Mouse (Mus musculus) myocyte (in vitro differentiated cells): ENCODE data around the gene Cd276. TPM values are rescaled to one million over a fixed set of nuclear protein-coding genes. Genes with fewer than 3 reads are reported as not detected.

Experiments
- H3K27me3 ChIP-seq: one replicate; pipeline ENCODE4 v1.6.1; 2011; ENCODE audit not compliant: control insufficient read depth, insufficient read depth, insufficient read length
- H3K36me3 ChIP-seq: one replicate; pipeline ENCODE4 v1.6.1; 2011; ENCODE audit not compliant: control insufficient read depth, insufficient read depth
- H3K4me2 ChIP-seq: one replicate; pipeline ENCODE4 v1.6.1; 2011; ENCODE audit warnings: low read depth, control low read depth
- H3K4me3 ChIP-seq: one replicate; pipeline ENCODE4 v1.5.1; 2011; ENCODE audit warnings: mild to moderate bottlenecking, control low read depth, moderate library complexity
- H3K79me2 ChIP-seq: one replicate; pipeline ENCODE4 v1.6.1; 2011; ENCODE audit not compliant: control insufficient read depth, insufficient read depth
- H3ac ChIP-seq: one replicate; pipeline ENCODE4 v1.6.1; 2011; ENCODE audit not compliant: control insufficient read depth, insufficient read length
- CEBPB ChIP-seq: IDR thresholded peaks from 2 replicates; pipeline ENCODE4 v1.6.1; 2011; ENCODE audit warnings: mild to moderate bottlenecking, moderate library complexity; ENCODE audit not compliant: poor library complexity, insufficient read depth, severe bottlenecking
- E2F4 ChIP-seq: IDR thresholded peaks from one replicate; pipeline ENCODE4 v1.6.1; 2011; ENCODE audit warnings: mild to moderate bottlenecking, control low read depth, moderate library complexity; ENCODE audit not compliant: insufficient read depth
- MAX ChIP-seq: IDR thresholded peaks from one replicate; pipeline ENCODE4 v1.6.1; 2011; ENCODE audit warnings: low read depth, mild to moderate bottlenecking, control low read depth
- MYOD1 ChIP-seq, 3 experiments: IDR thresholded peaks; one replicate each; pipeline ENCODE4 v1.6.1; 2011; ENCODE audit warnings: control low read depth in 2 of 3, low read depth in 2 of 3, mild to moderate bottlenecking in 2 of 3, moderate library complexity in 1 of 3; ENCODE audit not compliant: insufficient read length in 2 of 3, control insufficient read depth in 1 of 3
- MYOG ChIP-seq, 3 experiments: IDR thresholded peaks; one replicate each; pipeline ENCODE4 v1.6.1; 2011; ENCODE audit warnings: control low read depth in 2 of 3, low read depth in 2 of 3, mild to moderate bottlenecking in 2 of 3; ENCODE audit not compliant: insufficient read length in 2 of 3, control insufficient read depth in 1 of 3, insufficient read depth in 1 of 3
- POLR2A ChIP-seq: IDR thresholded peaks from one replicate; pipeline ENCODE4 v1.6.1; 2011; ENCODE audit warnings: low read depth, mild to moderate bottlenecking, control low read depth, moderate library complexity; ENCODE audit not compliant: insufficient read length
- POLR2AphosphoS2 ChIP-seq: IDR thresholded peaks from one replicate; pipeline ENCODE4 v1.6.1; 2011; ENCODE audit warnings: low read depth, control low read depth; ENCODE audit not compliant: insufficient read length
- REST ChIP-seq: IDR thresholded peaks from one replicate; pipeline ENCODE4 v1.6.1; 2011; ENCODE audit warnings: mild to moderate bottlenecking, control low read depth, moderate library complexity; ENCODE audit not compliant: insufficient read depth, insufficient read length
- SRF ChIP-seq: IDR thresholded peaks from one replicate; pipeline ENCODE4 v1.6.1; 2011; ENCODE audit warnings: low read depth; ENCODE audit not compliant: control insufficient read depth, insufficient read length
- TCF12 ChIP-seq: IDR thresholded peaks from one replicate; pipeline ENCODE4 v1.6.1; 2011; ENCODE audit warnings: mild to moderate bottlenecking, control low read depth; ENCODE audit not compliant: poor library complexity, insufficient read depth, severe bottlenecking
- TCF3 ChIP-seq: IDR thresholded peaks from one replicate; pipeline ENCODE4 v1.6.1; 2011; ENCODE audit warnings: low read depth, control low read depth; ENCODE audit not compliant: insufficient read length
- USF1 ChIP-seq: IDR thresholded peaks from one replicate; pipeline ENCODE4 v1.6.1; 2011; ENCODE audit warnings: low read depth, mild to moderate bottlenecking, control low read depth, moderate library complexity
- polyA plus RNA-seq: library from polyadenylated mRNA; unstranded; fragments of >200 nt; fragmentation: generic; extraction: Trizol; gene quantifications from one replicate; pipeline ENCODE4 v1.2.1, GENCODE M21; 2012; ENCODE audit warnings: missing spikeins

The Cd276 gene
- polyA plus RNA-seq, 1 experiment: 49.5 TPM

GRCm38 (mm10) chr9:58510452-58510851 lies 44.8 kb downstream of the Cd276 start:
- Histone ChIP-seq H3K4me2 (no peak overlapping the region), H3K79me2 (no peaks in the 10 kb centered on the region), H3K27me3 (no peaks in the 10 kb centered on the region), H3K36me3 (no peaks in the 10 kb centered on the region), H3K4me3 (no peak overlapping the region), H3ac (no peak overlapping the region)
- TF ChIP-seq MYOD1 (IDR thresholded peaks at IDR 0.05; ENCODE audit: control insufficient read depth in 1 of 3, insufficient read length in 2 of 3, low read depth in 2 of 3) (no peak), TCF3 (no peak), USF1 (no peak), CEBPB (no peak), SRF (no peak), TCF12 (no peak), POLR2AphosphoS2 (no peak), MYOG (IDR thresholded peaks at IDR 0.05; ENCODE audit: control insufficient read depth in 1 of 3, insufficient read depth in 1 of 3, insufficient read length in 2 of 3, low read depth in 2 of 3) (no peak), POLR2A (no peak), MAX (no peak), E2F4 (no peak), REST (no peak)

- H3K79me2 ChIP-seq: no peaks in the 10 kb centered on the region
- H3K4me3 ChIP-seq: no peak overlapping the region
- no peaks in the 10 kb centered on the region for H3K36me3 ChIP-seq
- H3ac ChIP-seq: no peak overlapping the region
- H3K4me2 ChIP-seq: no peak overlapping the region
- TF ChIP-seq REST (no peak), TCF3 (no peak), E2F4 (no peak), TCF12 (no peak), MYOD1 (IDR thresholded peaks at IDR 0.05; ENCODE audit: control insufficient read depth in 1 of 3, insufficient read length in 2 of 3, low read depth in 2 of 3) (no peak), CEBPB (no peak), USF1 (no peak), MAX (no peak), POLR2A (no peak), MYOG (IDR thresholded peaks at IDR 0.05; ENCODE audit: control insufficient read depth in 1 of 3, insufficient read depth in 1 of 3, insufficient read length in 2 of 3, low read depth in 2 of 3) (no peak), POLR2AphosphoS2 (no peak), SRF (no peak)
- no peaks in the 10 kb centered on the region for H3K27me3 ChIP-seq
Observed at GRCm38 (mm10) chr9:58507216-58508005, 47.8 kb downstream of the Cd276 start.

GRCm38 (mm10) chr9:58500946-58501345 lies 54.3 kb downstream of the Cd276 start:
- H3K4me2 ChIP-seq: peak overlapping the region; percentile 0
- H3ac ChIP-seq: no peak overlapping the region
- no peaks in the 10 kb centered on the region for H3K27me3 ChIP-seq
- no peak overlapping the region for H3K4me3 ChIP-seq
- TF ChIP-seq REST (no peak), POLR2A (no peak), MYOD1 (IDR thresholded peaks at IDR 0.05; ENCODE audit: control insufficient read depth in 1 of 3, insufficient read length in 2 of 3, low read depth in 2 of 3) (peak in 2 of 3 experiments; percentile 66 to 80), MYOG (IDR thresholded peaks at IDR 0.05; ENCODE audit: control insufficient read depth in 1 of 3, insufficient read depth in 1 of 3, insufficient read length in 2 of 3, low read depth in 2 of 3) (peak in 2 of 3 experiments; percentile 50 to 60), MAX (no peak), E2F4 (no peak), TCF12 (no peak), POLR2AphosphoS2 (peak; percentile 40)
- peaks cover 3% of the 10 kb centered on the region for H3K36me3 ChIP-seq
- no peaks in the 10 kb centered on the region for H3K79me2 ChIP-seq

- Histone ChIP-seq H3K36me3 (peaks cover 3% of the 10 kb centered on the region), H3ac (no peak overlapping the region), H3K4me2 (peak overlapping the region; percentile 50), H3K27me3 (no peaks in the 10 kb centered on the region), H3K79me2 (no peaks in the 10 kb centered on the region), H3K4me3 (no peak overlapping the region)
- peak; percentile 69 to 97 (median 87) for TF ChIP-seq MYOD1 (IDR thresholded peaks at IDR 0.05; ENCODE audit: control insufficient read depth in 1 of 3, insufficient read length in 2 of 3, low read depth in 2 of 3)
- TF ChIP-seq MYOG (IDR thresholded peaks at IDR 0.05; ENCODE audit: control insufficient read depth in 1 of 3, insufficient read depth in 1 of 3, insufficient read length in 2 of 3, low read depth in 2 of 3): peak in 2 of 3 experiments; percentile 72 to 90
- TF ChIP-seq TCF3: no peak
- peak; percentile 25 for TF ChIP-seq TCF12
- no peak for TF ChIP-seq SRF
Observed at GRCm38 (mm10) chr9:58497942-58498341, 57.3 kb downstream of the Cd276 start.
